Mouse (Mus musculus) limb, embryonic 13.5 days (tissue): ENCODE measurements around the gene Ugt1a10. TPM values are rescaled to one million over a fixed set of nuclear protein-coding genes. Genes with fewer than 3 reads are reported as not detected.
A peak's percentile ranks its signal among the peaks of the same experiment; 100 is the strongest.

Source experiments
- ATAC-seq: fragments of 200-750 bp; cut with Nextera tagmentation; 2 replicates; pipeline ENCODE4 v1.8.0; 2017; ENCODE audit warnings: low read depth, moderate number of reproducible peaks, moderate TSS enrichment; ENCODE audit not compliant: low FRiP score
- H3K27ac ChIP-seq: fragments of 300-500 bp; sonication (generic); 2 replicates; pipeline ENCODE4 v1.5.1; 2015; ENCODE audit warnings: inconsistent platforms, mild to moderate bottlenecking, moderate library complexity
- H3K27me3 ChIP-seq: fragments of 300-500 bp; sonication (generic); 2 replicates; pipeline ENCODE4 v1.6.1; 2015; ENCODE audit warnings: mild to moderate bottlenecking, inconsistent platforms
- H3K36me3 ChIP-seq: fragments of 300-500 bp; sonication (generic); 2 replicates; pipeline ENCODE4 v1.6.1; 2015; ENCODE audit warnings: inconsistent platforms, mild to moderate bottlenecking, moderate library complexity
- H3K4me1 ChIP-seq: fragments of 300-500 bp; sonication (generic); 2 replicates; pipeline ENCODE4 v1.6.1; 2015; ENCODE audit warnings: inconsistent platforms
- H3K4me2 ChIP-seq: fragments of 300-500 bp; sonication (generic); replicated peaks from 2 replicates; pipeline ENCODE4 v1.6.1; 2015; ENCODE audit warnings: inconsistent platforms, mild to moderate bottlenecking, moderate library complexity
- H3K4me3 ChIP-seq: fragments of 300-500 bp; sonication (generic); 2 replicates; pipeline ENCODE4 v1.5.1; 2015; ENCODE audit warnings: moderate library complexity, mild to moderate bottlenecking, inconsistent platforms
- H3K9ac ChIP-seq: fragments of 300-500 bp; sonication (generic); 2 replicates; pipeline ENCODE4 v1.6.1; 2015; ENCODE audit warnings: mild to moderate bottlenecking, inconsistent platforms
- H3K9me3 ChIP-seq: fragments of 300-500 bp; sonication (generic); 2 replicates; pipeline ENCODE4 v1.6.1; 2016; ENCODE audit warnings: inconsistent platforms
- WGBS: fragments of 180-500 bp; shearing (Covaris S2); methylation state at CpG from one replicate; pipeline ENCODE4 v1.1.7; 2015; 5-methylcytosine and 5-hydroxymethylcytosine counted together
- polyA plus RNA-seq: library from polyadenylated mRNA; unstranded; fragments of >200 nt; fragmentation: Nextera tagmentation; extraction: Ambion mirVana; gene quantifications from 2 replicates; pipeline ENCODE4 v1.2.1, GENCODE M21; 2015

Ugt1a10 gene
- polyA plus RNA-seq, 1 experiment from 2014 or later, result not detected

DNA sequence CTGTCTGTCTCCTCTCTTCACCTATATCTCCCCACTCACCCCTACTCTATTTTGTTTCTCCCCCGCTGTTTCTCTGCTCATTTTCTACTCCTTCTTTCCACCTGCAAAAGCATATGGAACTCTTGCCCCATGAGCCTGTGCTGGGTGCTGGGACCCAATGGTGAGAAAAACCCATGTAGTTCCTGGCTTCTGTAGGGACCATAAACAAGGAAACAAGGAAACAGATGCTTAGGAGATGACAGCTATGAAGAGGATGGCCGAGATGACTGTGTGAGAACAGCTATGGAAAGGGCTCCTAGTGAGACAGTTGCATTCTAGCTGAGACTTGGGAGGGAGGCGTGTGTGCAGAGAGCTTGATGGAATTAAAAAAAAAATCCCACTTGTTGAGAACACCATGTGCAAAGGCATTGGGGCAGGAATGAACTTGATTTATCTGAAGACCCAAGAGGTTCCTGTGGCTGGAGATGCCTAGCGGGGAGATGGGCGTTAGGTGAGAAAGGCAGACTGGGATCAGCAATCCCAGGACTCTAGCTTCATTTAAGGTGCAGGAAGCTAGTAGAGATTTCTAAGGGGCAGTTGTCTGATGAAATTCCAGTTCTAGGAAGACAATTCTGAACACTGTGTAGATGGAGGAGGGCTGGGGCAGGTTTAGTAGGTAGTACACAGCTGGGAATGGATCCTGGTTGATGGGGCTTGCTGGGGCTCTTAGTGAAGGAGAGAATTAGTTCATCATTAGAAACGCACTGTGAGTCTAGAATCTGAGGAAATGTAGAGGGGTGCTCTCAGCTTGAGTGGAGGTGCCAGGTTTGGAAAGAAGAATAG is 176.0 kb downstream of the Ugt1a10 start:
- ATAC-seq, result no peak
- Histone ChIP-seq H3K27me3 (no peaks in the 10 kb centered on the region), H3K4me2 (no peak overlapping the region), H3K4me3 (no peak overlapping the region), H3K36me3 (no peaks in the 10 kb centered on the region), H3K27ac (no peak overlapping the region), H3K9me3 (peaks cover 100% of the 10 kb centered on the region), H3K4me1 (no peaks in the 10 kb centered on the region), H3K9ac (no peak overlapping the region)
- WGBS, result 76% methylated on average over 6 of the region's 6 CpGs

DNA sequence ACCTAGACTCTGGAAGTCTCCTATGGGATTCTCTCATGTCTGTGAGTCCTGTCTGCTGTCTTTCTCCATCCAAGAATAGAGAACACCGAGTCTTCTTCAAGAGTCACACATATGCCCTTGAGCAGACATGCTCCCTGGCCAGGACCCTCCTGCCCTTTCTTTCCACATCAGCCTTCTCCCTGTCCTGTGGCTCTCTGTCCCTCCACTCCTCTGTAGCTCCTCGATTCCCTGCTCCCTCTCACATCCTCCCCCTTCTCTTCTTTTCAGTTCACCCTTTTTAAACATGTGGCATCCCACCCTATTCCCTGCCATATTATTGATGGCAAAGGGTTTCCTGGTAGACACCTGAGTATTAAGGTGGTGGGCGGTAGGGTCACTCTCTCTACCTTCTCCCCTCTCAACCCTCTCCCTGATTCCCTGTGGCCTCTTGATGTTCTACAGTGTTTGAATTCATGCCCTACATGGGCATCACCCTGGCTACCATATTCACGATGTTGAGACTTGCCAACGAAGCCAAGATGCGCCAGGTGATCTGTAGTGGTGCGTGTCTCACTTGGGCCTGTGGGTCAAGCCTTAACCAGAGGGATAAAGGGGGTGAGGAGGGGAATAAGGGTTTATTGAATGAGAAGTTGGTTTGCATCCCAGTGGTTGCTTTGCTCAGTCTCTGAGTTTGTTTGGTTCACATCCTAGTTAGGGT is 176.8 kb downstream of the Ugt1a10 start:
- no peak overlapping the region for H3K9ac ChIP-seq
- WGBS, result 70% methylated on average over 7 of the region's 7 CpGs
- no peaks in the 10 kb centered on the region for H3K4me1 ChIP-seq
- no peak for ATAC-seq
- H3K9me3 ChIP-seq, result peaks cover 97% of the 10 kb centered on the region
- H3K4me2 ChIP-seq, result no peak overlapping the region
- H3K27ac ChIP-seq, result no peak overlapping the region
- no peak overlapping the region for H3K4me3 ChIP-seq
- no peaks in the 10 kb centered on the region for H3K27me3 ChIP-seq
- H3K36me3 ChIP-seq, result no peaks in the 10 kb centered on the region

DNA sequence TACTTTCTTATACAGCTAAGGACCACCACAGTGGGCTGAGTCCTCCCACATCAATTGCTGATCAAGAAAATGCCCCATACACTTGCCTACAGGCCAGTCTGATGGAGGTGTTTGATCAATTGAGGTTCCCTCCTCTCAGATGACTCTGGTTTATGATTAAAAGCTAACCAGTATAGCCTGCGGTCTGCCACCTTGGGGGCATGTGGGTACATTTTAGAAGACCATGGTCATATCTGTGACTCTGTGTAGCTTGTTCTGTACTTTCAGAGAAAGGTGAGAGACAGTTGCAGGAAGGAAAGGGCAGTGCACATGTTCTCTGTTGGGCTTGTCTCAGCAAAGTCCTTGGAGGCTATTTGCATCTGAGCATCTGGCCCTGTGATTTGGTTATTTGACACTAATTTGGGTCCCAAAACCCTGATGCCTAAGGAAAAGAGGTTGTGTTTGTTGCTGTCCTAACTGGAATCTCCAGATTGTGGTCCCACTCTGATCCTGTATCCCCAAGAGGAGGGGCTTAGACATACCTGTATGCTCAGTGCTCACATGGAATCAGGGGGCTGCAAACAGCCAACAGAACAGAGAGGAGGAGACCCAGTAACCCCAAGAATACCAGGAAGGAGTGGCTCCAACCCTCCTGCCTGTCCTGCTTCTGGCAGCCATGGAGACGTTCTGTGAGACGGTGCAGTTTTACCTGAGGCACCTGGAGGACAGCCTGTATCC is 177.6 kb downstream of the Ugt1a10 start:
- 57% methylated on average over 3 of the region's 3 CpGs for WGBS
- no peak overlapping the region for H3K4me2 ChIP-seq

DNA sequence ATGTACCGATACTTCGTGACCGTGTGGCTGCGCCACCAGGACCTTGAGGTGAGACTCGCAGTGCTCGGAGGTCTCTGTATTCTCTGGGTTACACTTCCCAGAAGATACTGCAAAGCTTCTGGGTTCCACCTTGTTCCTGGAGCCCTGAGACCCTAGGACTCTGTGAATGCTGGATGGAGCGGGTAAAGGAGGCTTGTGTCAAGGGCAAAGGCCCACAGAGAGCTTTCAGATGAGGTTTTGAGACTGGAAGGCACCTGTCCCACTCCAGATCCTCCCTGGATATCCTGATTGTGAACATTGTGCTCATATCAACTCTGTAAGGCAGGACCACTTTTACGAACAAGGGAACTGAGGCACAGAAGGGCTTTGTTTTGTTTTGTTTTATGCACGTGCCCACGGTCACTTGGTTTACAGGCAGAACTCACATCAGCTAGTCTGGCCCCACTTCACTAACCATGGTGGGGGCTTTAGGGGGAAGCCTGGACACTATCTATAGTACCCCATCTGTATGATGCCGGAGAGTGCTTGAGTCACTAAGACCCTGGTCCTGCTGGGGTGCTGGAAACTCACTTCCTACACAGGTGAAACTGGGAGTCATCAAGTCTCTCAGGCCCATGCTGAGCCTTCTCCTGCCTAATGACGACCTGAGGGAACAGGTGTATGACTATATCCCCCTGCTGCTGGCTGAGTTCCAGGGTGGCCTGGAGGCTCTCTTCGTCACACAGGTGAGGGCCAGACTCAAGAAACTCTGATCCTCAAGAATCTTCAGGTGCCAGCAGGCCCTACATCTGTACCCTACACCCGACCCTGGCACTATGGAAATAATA is 178.4 kb downstream of the Ugt1a10 start:
- no peak overlapping the region for H3K9ac ChIP-seq
- no peaks in the 10 kb centered on the region for H3K4me1 ChIP-seq
- H3K4me2 ChIP-seq, result no peak overlapping the region
- no peak for ATAC-seq
- WGBS, result 70% methylated on average over 14 of the region's 14 CpGs
- peaks cover 97% of the 10 kb centered on the region for H3K9me3 ChIP-seq
- H3K4me3 ChIP-seq, result no peak overlapping the region
- no peaks in the 10 kb centered on the region for H3K36me3 ChIP-seq
- H3K27ac ChIP-seq, result no peak overlapping the region
- H3K27me3 ChIP-seq, result no peaks in the 10 kb centered on the region

More for the DNA sequence above, 177.6 kb downstream of the Ugt1a10 start:
- ATAC-seq, result no peak
- H3K4me1 ChIP-seq, result no peaks in the 10 kb centered on the region
- H3K9ac ChIP-seq, result no peak overlapping the region
- no peaks in the 10 kb centered on the region for H3K36me3 ChIP-seq
- H3K9me3 ChIP-seq, result peaks cover 97% of the 10 kb centered on the region
- H3K27me3 ChIP-seq, result no peaks in the 10 kb centered on the region
- H3K4me3 ChIP-seq, result no peak overlapping the region
- H3K27ac ChIP-seq, result no peak overlapping the region

DNA sequence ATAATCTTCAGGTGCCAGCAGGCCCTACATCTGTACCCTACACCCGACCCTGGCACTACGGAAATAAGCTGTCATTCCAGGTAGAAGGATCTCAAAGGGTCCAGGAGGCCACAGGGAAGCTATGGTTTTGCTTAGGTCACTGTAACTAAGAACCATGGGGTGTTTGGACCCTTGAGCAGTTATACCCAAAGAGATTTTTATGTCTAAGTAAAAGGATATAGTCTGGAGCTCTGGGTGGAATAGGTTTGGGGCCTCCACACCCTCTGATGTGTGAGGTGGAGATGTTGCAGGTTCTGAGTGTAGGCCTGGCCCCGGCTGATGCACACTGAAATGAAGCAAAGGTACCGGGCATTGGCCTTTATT is 179.0 kb downstream of the Ugt1a10 start:
- H3K9ac ChIP-seq, result no peak overlapping the region
- H3K4me3 ChIP-seq, result no peak overlapping the region
- peaks cover 97% of the 10 kb centered on the region for H3K9me3 ChIP-seq
- no peaks in the 10 kb centered on the region for H3K36me3 ChIP-seq
- H3K4me2 ChIP-seq, result no peak overlapping the region
- no peak for ATAC-seq
- H3K27me3 ChIP-seq, result no peaks in the 10 kb centered on the region
- H3K4me1 ChIP-seq, result no peaks in the 10 kb centered on the region
- WGBS, result 65% methylated on average over 4 of the region's 4 CpGs
- no peak overlapping the region for H3K27ac ChIP-seq

DNA sequence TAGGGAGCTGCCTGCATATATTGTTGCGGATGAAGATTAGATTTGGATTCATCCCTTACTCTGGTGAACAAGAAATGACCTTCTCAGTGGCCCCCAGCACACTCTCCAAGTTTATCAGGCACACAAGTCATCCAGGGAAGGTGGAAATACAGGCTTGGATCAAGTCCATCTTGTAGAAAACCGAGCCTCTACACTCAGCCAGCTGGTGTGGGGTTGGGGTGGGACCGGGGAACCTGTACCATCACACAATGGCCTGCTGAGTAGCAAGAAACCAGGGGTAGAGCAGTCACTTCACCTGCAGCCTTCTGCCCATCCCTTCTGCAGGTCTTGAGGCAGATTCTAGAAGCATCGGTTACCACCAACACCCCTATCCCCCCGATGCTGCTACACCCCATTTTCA is 179.5 kb downstream of the Ugt1a10 start:
- Histone ChIP-seq H3K9me3 (peaks cover 97% of the 10 kb centered on the region), H3K9ac (no peak overlapping the region), H3K4me2 (no peak overlapping the region), H3K4me3 (no peak overlapping the region), H3K27ac (no peak overlapping the region), H3K36me3 (no peaks in the 10 kb centered on the region), H3K4me1 (no peaks in the 10 kb centered on the region), H3K27me3 (no peaks in the 10 kb centered on the region)
- ATAC-seq, result no peak
- 44% methylated on average over 5 of the region's 5 CpGs for WGBS

DNA sequence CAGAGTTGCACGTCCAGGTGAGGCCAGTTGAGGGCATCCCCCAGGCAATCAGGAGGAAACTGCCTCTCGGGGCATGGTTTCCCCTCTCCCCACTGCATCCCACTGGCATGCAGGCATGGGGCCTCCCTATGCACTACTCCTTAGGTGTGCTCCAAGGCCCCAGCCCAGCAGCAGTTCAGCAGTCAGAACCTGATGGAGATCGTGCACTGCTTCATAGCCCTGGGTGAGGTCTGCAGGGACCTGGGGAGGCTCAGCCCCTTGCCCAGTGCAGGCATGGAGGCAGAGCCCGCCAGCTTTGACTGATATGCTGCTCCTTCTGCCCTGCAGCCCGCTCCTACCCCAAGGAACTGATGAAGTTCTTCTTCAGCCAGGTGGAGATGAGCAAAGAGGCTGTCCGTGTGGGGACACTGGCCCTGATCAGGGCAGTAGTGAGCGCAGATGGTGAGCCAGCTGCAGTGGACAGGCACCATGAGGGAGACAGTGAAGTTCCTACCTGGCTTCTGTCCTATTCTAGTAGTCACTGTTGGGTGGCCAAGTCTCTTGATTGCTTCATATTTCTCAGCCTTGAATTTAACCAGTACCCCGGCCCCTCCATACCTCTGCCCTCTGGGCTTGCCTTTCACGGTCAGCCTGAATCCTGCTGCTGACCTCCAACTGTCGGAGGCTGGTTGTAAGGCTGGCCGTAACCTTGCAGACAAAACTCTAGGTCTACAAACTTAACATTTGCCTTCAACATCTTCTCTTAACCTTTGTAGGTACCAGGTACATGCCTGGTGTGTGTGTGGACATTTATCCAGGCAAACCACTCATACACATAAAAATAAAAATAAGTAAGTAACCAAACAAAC is 180.1 kb downstream of the Ugt1a10 start:
- Histone ChIP-seq H3K4me2 (no peak overlapping the region), H3K4me3 (no peak overlapping the region)
- 0 out of 2 replicates have a peak, but pooled peaks have one; percentile 1 for ATAC-seq

DNA sequence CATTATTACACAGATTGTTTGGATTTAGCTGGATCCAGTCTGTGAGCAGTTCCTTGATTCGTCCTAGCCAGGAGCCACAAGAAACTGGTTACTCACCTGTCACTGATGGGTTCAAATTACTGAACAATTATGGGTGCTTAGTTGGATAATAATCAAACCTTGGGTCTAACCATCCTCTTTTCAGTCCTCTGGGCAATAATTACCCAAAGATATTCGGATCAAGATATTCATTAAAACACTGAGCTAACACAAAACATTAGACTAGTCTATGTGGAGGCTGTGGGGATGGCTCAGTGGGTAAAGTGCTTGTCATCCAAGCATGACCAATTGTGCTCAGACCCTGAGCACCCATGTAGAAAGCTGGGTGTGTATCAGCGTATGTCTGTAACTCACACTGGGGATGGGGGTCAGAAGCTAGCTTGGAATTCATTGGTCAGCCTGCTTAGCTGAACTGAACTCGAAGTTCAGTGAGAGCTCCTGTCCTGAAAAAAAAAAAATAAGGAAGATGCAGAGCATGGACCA is 180.8 kb downstream of the Ugt1a10 start:
- Histone ChIP-seq H3K4me3 (no peak overlapping the region), H3K4me1 (no peaks in the 10 kb centered on the region), H3K9ac (no peak overlapping the region), H3K27ac (no peak overlapping the region), H3K27me3 (no peaks in the 10 kb centered on the region), H3K36me3 (no peaks in the 10 kb centered on the region), H3K4me2 (no peak overlapping the region), H3K9me3 (peaks cover 97% of the 10 kb centered on the region)
- WGBS, result 67% methylated on average over 4 of the region's 4 CpGs
- no peak for ATAC-seq

More for the DNA sequence above, 180.1 kb downstream of the Ugt1a10 start:
- no peak overlapping the region for H3K9ac ChIP-seq
- H3K27ac ChIP-seq, result no peak overlapping the region
- no peaks in the 10 kb centered on the region for H3K27me3 ChIP-seq
- WGBS, result 65% methylated on average over 11 of the region's 11 CpGs
- H3K4me1 ChIP-seq, result no peaks in the 10 kb centered on the region
- H3K9me3 ChIP-seq, result peaks cover 97% of the 10 kb centered on the region
- H3K36me3 ChIP-seq, result no peaks in the 10 kb centered on the region

DNA sequence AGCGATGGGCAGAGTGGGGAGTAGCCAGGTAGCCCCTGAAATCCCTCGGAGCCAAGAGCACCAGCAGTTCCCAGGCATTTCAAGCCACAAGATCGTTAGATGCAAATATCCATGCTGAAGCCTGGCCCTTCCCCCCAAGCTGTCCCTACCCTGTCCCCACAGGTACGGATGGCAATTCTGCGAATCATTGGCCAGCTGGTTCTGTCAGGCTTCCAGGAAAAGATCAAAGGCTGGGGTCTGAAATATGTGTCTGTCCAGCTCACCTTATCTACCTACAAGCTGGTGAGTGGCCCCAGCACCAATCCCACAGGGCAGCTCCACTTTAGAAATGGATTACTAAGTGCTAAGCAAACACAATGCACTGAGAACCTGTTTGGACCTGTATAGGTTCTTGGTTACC is 182.1 kb downstream of the Ugt1a10 start:
- H3K36me3 ChIP-seq, result no peaks in the 10 kb centered on the region
- H3K4me2 ChIP-seq, result no peak overlapping the region
- no peak overlapping the region for H3K9ac ChIP-seq
- H3K9me3 ChIP-seq, result peaks cover 95% of the 10 kb centered on the region
- H3K27me3 ChIP-seq, result no peaks in the 10 kb centered on the region
- 79% methylated on average over 5 of the region's 5 CpGs for WGBS
- no peak overlapping the region for H3K27ac ChIP-seq
- ATAC-seq, result no peak
- H3K4me1 ChIP-seq, result no peaks in the 10 kb centered on the region
- no peak overlapping the region for H3K4me3 ChIP-seq

DNA sequence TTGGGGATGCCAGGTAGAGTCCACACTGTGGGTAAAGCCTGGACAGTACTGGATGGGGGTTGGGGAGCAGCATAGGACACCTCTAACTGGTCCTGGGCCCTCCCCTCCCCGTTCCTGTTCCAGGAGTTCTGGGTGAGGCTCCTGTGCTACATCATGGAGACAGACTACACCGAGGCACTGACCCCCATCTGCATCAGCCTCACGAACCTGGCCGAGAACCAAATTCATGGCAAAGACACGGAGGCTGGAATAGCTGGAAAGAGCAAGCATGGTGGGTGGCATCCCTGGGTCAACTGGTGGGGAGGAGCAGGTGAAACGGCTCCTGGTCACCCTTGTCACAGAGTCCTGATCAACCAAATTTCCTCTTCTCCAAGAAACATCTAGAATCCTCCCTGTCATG is 183.6 kb downstream of the Ugt1a10 start:
- Histone ChIP-seq H3K36me3 (no peaks in the 10 kb centered on the region), H3K27ac (no peak overlapping the region), H3K4me1 (no peaks in the 10 kb centered on the region), H3K9ac (no peak overlapping the region), H3K4me3 (no peak overlapping the region), H3K9me3 (peaks cover 94% of the 10 kb centered on the region), H3K4me2 (no peak overlapping the region), H3K27me3 (no peaks in the 10 kb centered on the region)
- WGBS, result 79% methylated on average over 6 of the region's 6 CpGs
- no peak for ATAC-seq

DNA sequence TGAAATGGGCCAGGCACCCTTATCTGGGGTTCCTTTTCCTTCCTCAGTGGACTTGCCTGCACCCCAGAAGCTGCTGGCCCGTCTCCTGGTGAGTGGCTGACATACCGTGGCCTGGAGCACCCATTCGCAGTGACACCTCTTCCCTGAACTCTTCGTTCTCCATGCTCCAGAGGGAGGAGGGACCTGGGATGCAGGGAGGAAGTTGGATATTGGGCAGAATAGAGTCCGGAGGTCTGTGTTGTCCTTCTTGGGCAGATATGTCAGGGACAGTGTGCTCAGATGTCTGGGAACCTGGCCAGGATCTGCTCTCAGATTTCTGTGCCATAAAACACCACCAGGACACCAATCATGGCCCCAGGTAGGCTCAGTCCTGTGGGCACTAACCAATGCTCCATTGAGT is 184.9 kb downstream of the Ugt1a10 start:
- H3K4me1 ChIP-seq, result no peaks in the 10 kb centered on the region
- no peak for ATAC-seq
- H3K4me2 ChIP-seq, result no peak overlapping the region
- no peaks in the 10 kb centered on the region for H3K36me3 ChIP-seq
- peaks cover 94% of the 10 kb centered on the region for H3K9me3 ChIP-seq
- H3K4me3 ChIP-seq, result no peak overlapping the region
- no peak overlapping the region for H3K27ac ChIP-seq
- 73% methylated on average over 5 of the region's 5 CpGs for WGBS
- no peak overlapping the region for H3K9ac ChIP-seq
- H3K27me3 ChIP-seq, result no peaks in the 10 kb centered on the region
